Mouse (Mus musculus) CH12.LX (cell line): ENCODE results near the gene Sh3rf1. TPM values are rescaled to one million over a fixed set of nuclear protein-coding genes. Genes with fewer than 3 reads are reported as not detected.

Source experiments
- DNase-seq: peaks from one replicate; pipeline ENCODE4 v3.0.0-alpha.2; 2013; ENCODE audit errors: extremely low read depth
- H3K27ac ChIP-seq: 2 replicates; pipeline ENCODE4 v1.5.1; 2012; ENCODE audit warnings: low read depth, mild to moderate bottlenecking, control low read depth, moderate library complexity; ENCODE audit not compliant: insufficient read depth
- H3K27me3 ChIP-seq: replicated peaks from 2 replicates; pipeline ENCODE3; 2012; ENCODE audit warnings: inconsistent platforms
- H3K36me3 ChIP-seq, 2 experiments: replicated peaks in 1 of 2; 2 replicates each; pipeline versions ENCODE3 to v1.6.1; 2012; ENCODE audit warnings: inconsistent platforms in 1 of 2, low read length in 1 of 2, mild to moderate bottlenecking in 1 of 2, mixed read lengths in 1 of 2, moderate library complexity in 1 of 2; ENCODE audit not compliant: control insufficient read depth in 1 of 2, insufficient read depth in 1 of 2
- H3K4me1 ChIP-seq, 2 experiments: 2 replicates each; pipeline ENCODE4 v1.6.1; 2012; ENCODE audit warnings: inconsistent platforms in 1 of 2, moderate library complexity in 1 of 2; ENCODE audit not compliant: insufficient read depth in 2 of 2, control insufficient read depth in 1 of 2
- H3K4me2 ChIP-seq: 2 replicates; pipeline ENCODE4 v1.6.1; 2012; ENCODE audit warnings: low read depth, mild to moderate bottlenecking, control low read depth; ENCODE audit not compliant: poor library complexity, insufficient read depth, severe bottlenecking
- H3K4me3 ChIP-seq, 3 experiments: fragments of 150-350 bp in 1 of 3; sonication (generic) in 1 of 3; replicated peaks in 1 of 3; 2 replicates each; pipeline versions ENCODE3 to v1.5.1; 2011 to 2012; ENCODE audit warnings: low read depth in 2 of 3, low read length in 2 of 3, mild to moderate bottlenecking in 2 of 3, moderate library complexity in 2 of 3, control low read depth in 1 of 3, improper control_type of control experiment in 1 of 3, inconsistent platforms in 1 of 3, mixed read lengths in 1 of 3; ENCODE audit not compliant: poor library complexity in 1 of 3
- H3K79me2 ChIP-seq: replicated peaks from 2 replicates; pipeline ENCODE4 v1.6.1; 2012; ENCODE audit warnings: mild to moderate bottlenecking, moderate library complexity; ENCODE audit not compliant: control insufficient read depth, poor library complexity, insufficient read depth, severe bottlenecking; ENCODE audit errors: extremely low read depth
- H3K9ac ChIP-seq: 2 replicates; pipeline ENCODE4 v1.6.1; 2012; ENCODE audit warnings: low read depth, mild to moderate bottlenecking, control low read depth, moderate library complexity; ENCODE audit not compliant: insufficient read depth
- H3K9me3 ChIP-seq: replicated peaks from 2 replicates; pipeline ENCODE3; 2012; ENCODE audit warnings: low read length, inconsistent platforms, mixed read lengths
- CHD1 ChIP-seq: IDR thresholded peaks from 2 replicates; pipeline ENCODE4 v1.6.1; 2012; ENCODE audit warnings: low read depth, low read length, improper control_type of control experiment, inconsistent platforms
- CHD2 ChIP-seq: IDR thresholded peaks from 2 replicates; pipeline ENCODE4 v1.6.1; 2011; ENCODE audit warnings: low read length, improper control_type of control experiment
- CTCF ChIP-seq, 2 experiments: IDR thresholded peaks in 1 of 2; conservative IDR thresholded peaks in 1 of 2; 2 replicates each; pipeline ENCODE4 v1.5.1; 2011 to 2012; ENCODE audit warnings: low read depth in 2 of 2, low read length in 2 of 2, improper control_type of control experiment in 1 of 2, inconsistent platforms in 1 of 2, mild to moderate bottlenecking in 1 of 2, moderate library complexity in 1 of 2
- E2F4 ChIP-seq: IDR thresholded peaks from 2 replicates; pipeline ENCODE4 v1.6.1; 2011; ENCODE audit warnings: low read depth, low read length, improper control_type of control experiment; ENCODE audit not compliant: insufficient replicate concordance
- ELF1 ChIP-seq: IDR thresholded peaks from 2 replicates; pipeline ENCODE4 v1.6.1; 2014; ENCODE audit warnings: low read depth, mild to moderate bottlenecking, inconsistent platforms, low read length, improper control_type of control experiment
- ETS1 ChIP-seq: conservative IDR thresholded peaks from 2 replicates; pipeline ENCODE4 v1.6.1; 2012; ENCODE audit warnings: low read depth, mild to moderate bottlenecking, inconsistent platforms, low read length, improper control_type of control experiment, moderate library complexity
- IRF4 ChIP-seq: IDR thresholded peaks from 2 replicates; pipeline ENCODE4 v1.6.1; 2014; ENCODE audit warnings: low read depth, mild to moderate bottlenecking, inconsistent platforms, low read length, improper control_type of control experiment
- JUN ChIP-seq: IDR thresholded peaks from 2 replicates; pipeline ENCODE4 v1.6.1; 2011; ENCODE audit warnings: low read depth, mild to moderate bottlenecking, low read length, improper control_type of control experiment, moderate library complexity; ENCODE audit not compliant: insufficient read depth
- JUND ChIP-seq: conservative IDR thresholded peaks from 2 replicates; pipeline ENCODE4 v1.6.1; 2011; ENCODE audit warnings: low read depth, low read length, improper control_type of control experiment
- KAT2A ChIP-seq: IDR thresholded peaks from 2 replicates; pipeline ENCODE4 v1.6.1; 2012; ENCODE audit warnings: low read length, improper control_type of control experiment, inconsistent platforms; ENCODE audit not compliant: insufficient replicate concordance
- MAX ChIP-seq: IDR thresholded peaks from 2 replicates; pipeline ENCODE4 v1.6.1; 2011; ENCODE audit warnings: low read length, improper control_type of control experiment
- PAX5 ChIP-seq: IDR thresholded peaks from 2 replicates; pipeline ENCODE4 v1.6.1; 2012; ENCODE audit warnings: low read length, inconsistent platforms, mixed read lengths
- POLR2A ChIP-seq: IDR thresholded peaks from 2 replicates; pipeline ENCODE4 v1.6.1; 2011; ENCODE audit warnings: low read depth, mild to moderate bottlenecking, improper control_type of control experiment, low read length
- POLR2AphosphoS2 ChIP-seq: IDR thresholded peaks from 2 replicates; pipeline ENCODE4 v1.6.1; 2011; ENCODE audit warnings: low read depth, low read length, improper control_type of control experiment
- SIN3A ChIP-seq: IDR thresholded peaks from 2 replicates; pipeline ENCODE4 v1.6.1; 2012; ENCODE audit warnings: low read length, improper control_type of control experiment, inconsistent platforms
- TBP ChIP-seq: conservative IDR thresholded peaks from 2 replicates; pipeline ENCODE4 v1.6.1; 2011; ENCODE audit warnings: low read depth, low read length, improper control_type of control experiment
- UBTF ChIP-seq: IDR thresholded peaks from 2 replicates; pipeline ENCODE4 v1.6.1; 2012; ENCODE audit warnings: low read depth, mild to moderate bottlenecking, inconsistent platforms, low read length, improper control_type of control experiment, moderate library complexity
- USF1 ChIP-seq: IDR thresholded peaks from 2 replicates; pipeline ENCODE4 v1.6.1; 2014; ENCODE audit warnings: low read depth, mild to moderate bottlenecking, inconsistent platforms, low read length, improper control_type of control experiment
- ZC3H11A ChIP-seq: IDR thresholded peaks from 2 replicates; pipeline ENCODE4 v1.6.1; 2012; ENCODE audit warnings: low read depth, mild to moderate bottlenecking, inconsistent platforms, low read length, improper control_type of control experiment
- dilution Hi-C: fragments of 300-500 bp; cut with MboI; formaldehyde crosslinking; loops from 2 replicates; pipeline ENCODE4 v1.14.3; 2020; ENCODE audit warnings: low sequenced_read_pairs; ENCODE audit not compliant: extremely low pct_unique_long_range_greater_than_20kb, extremely low pct_ligation_motif_present
- in situ Hi-C: fragments of 300-500 bp; cut with MboI; formaldehyde crosslinking; loops from 3 replicates; pipeline ENCODE4 v1.14.3; 2019; ENCODE audit warnings: low sequenced_read_pairs, low pct_ligation_motif_present, low pct_unique_long_range_greater_than_20kb, mixed read lengths
- polyA plus RNA-seq: library from polyadenylated mRNA; unstranded; fragments of >175 nt; gene quantifications from 2 replicates; pipeline ENCODE4 v1.2.1, GENCODE M21; 2012; ENCODE audit warnings: low read depth; ENCODE audit not compliant: insufficient read length
- total RNA-seq, 2 experiments: library from RNA; depleted of rRNA; stranded (reverse); fragments of 300-350 nt in 1 of 2; fragments of >200 nt in 1 of 2; gene quantifications; 2 replicates each; pipeline ENCODE4 v1.2.3; 2012 to 2014

The Sh3rf1 gene
- total and polyA plus RNA-seq, 3 experiments = 6.0 to 16.8 (median 10.6) TPM

GRCm38 (mm10) chr8:61425125-61425524, 201.5 kb downstream of the Sh3rf1 start:
- Histone ChIP-seq H3K36me3 (no peaks in the 10 kb centered on the region), H3K4me3 (no peak overlapping the region), H3K9me3 (peaks cover 3% of the 10 kb centered on the region), H3K79me2 (no peaks in the 10 kb centered on the region), H3K4me1 (peaks cover 10 to 19% of the 10 kb centered on the region in 2 experiments), H3K27me3 (no peaks in the 10 kb centered on the region)
- dilution Hi-C loops (no loop called here), in situ Hi-C loops (no loop called here)
- DNase-seq = no peak
- TF ChIP-seq ZC3H11A (no peak), CHD1 (no peak), MAX (no peak), KAT2A (no peak), POLR2A (no peak), USF1 (no peak), CTCF (conservative IDR thresholded peaks at IDR 0.05 in 1 of 2, IDR thresholded peaks at IDR 0.05 in 1 of 2; ENCODE audit: low read depth in 2 of 2, low read length in 2 of 2) (no peak), JUND (no peak), ELF1 (no peak), UBTF (no peak), SIN3A (no peak), E2F4 (no peak)
- TF ChIP-seq, all 38 proteins: peak for 0
- Histone ChIP-seq H3K9ac (no peak overlapping the region), H3K4me2 (no peak overlapping the region), H3K27ac (no peak overlapping the region)

DNA sequence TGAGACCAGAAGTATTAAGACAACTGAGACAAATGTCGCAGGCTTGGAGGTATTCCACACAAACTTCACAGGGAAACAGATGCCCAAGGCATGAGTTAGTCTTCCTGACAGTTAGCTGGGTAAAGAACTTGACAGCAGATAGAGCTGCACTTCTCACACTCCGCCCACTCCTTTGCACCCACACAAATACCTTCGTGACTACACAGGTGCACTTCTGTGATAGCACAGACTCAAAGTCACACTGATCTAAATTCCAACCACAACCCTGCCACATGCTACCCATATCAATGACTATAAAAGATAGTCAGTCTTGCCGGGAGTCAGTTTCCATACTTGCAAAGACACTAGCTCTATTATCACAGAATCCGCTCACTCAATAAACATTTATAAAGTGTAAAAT, 202.4 kb downstream of the Sh3rf1 start:
- Histone ChIP-seq H3K27ac (no peak overlapping the region), H3K79me2 (no peaks in the 10 kb centered on the region), H3K9ac (no peak overlapping the region), H3K4me2 (no peak overlapping the region), H3K36me3 (no peaks in the 10 kb centered on the region), H3K4me3 (no peak overlapping the region), H3K27me3 (no peaks in the 10 kb centered on the region), H3K9me3 (peaks cover 3% of the 10 kb centered on the region), H3K4me1 (peaks cover 10 to 20% of the 10 kb centered on the region in 2 experiments)
- no peak for DNase-seq
- in situ Hi-C loops = no loop called here
- dilution Hi-C loops = no loop called here
- TF ChIP-seq JUN (no peak), E2F4 (no peak), CHD1 (no peak), TBP (no peak), ZC3H11A (no peak), POLR2AphosphoS2 (no peak)

GRCm38 (mm10) chr8:61426671-61427070, 203.0 kb downstream of the Sh3rf1 start:
- no peak for DNase-seq
- dilution Hi-C loops = no loop called here
- Histone ChIP-seq H3K4me3 (no peak overlapping the region), H3K36me3 (no peaks in the 10 kb centered on the region), H3K9ac (no peak overlapping the region), H3K9me3 (peaks cover 3% of the 10 kb centered on the region), H3K4me2 (no peak overlapping the region), H3K27ac (no peak overlapping the region), H3K79me2 (no peaks in the 10 kb centered on the region), H3K27me3 (no peaks in the 10 kb centered on the region), H3K4me1 (peaks cover 10 to 22% of the 10 kb centered on the region in 2 experiments)
- in situ Hi-C loops = no loop called here
- TF ChIP-seq ETS1 (no peak), IRF4 (no peak), MAX (no peak), PAX5 (no peak), CTCF (conservative IDR thresholded peaks at IDR 0.05 in 1 of 2, IDR thresholded peaks at IDR 0.05 in 1 of 2; ENCODE audit: low read depth in 2 of 2, low read length in 2 of 2) (no peak), CHD2 (no peak)
- TF ChIP-seq, all 38 proteins: peak for 0
